Mouse (Mus musculus) E14TG2a.4 (cell line): Measurements from ENCODE around the gene Tmem63b.

Experiments
- CTCF ChIP-seq: conservative IDR thresholded peaks from 2 replicates; pipeline ENCODE4 v1.5.1; 2014; ENCODE audit warnings: low read length
- NANOG ChIP-seq: IDR thresholded peaks from 2 replicates; pipeline ENCODE4 v1.6.1; 2014; ENCODE audit warnings: borderline replicate concordance, low read length, mixed read lengths

- TF ChIP-seq CTCF (peak; percentile 100), NANOG (no peak)
Measured at GRCm38 (mm10) chr17:45723732-45724573, 37.2 kb upstream of the Tmem63b start.
